Mouse (Mus musculus) gastrocnemius, adult 18-20 months (tissue): Measurements from ENCODE around the gene Epyc. TPM values are rescaled to one million over a fixed set of nuclear protein-coding genes. Genes with fewer than 3 reads are reported as not detected.
"Not testable (repeated sequence)": the region's sequence is repeated elsewhere in the genome, so short reads cannot be mapped to it uniquely, and the experiment has no call there.

Experiments
- DNase-seq: peaks from one replicate; pipeline ENCODE4 v3.0.0; 2021; ENCODE audit warnings: low spot score
- total RNA-seq, 2 experiments: library from RNA; stranded (reverse); gene quantifications; 2 replicates each; pipeline ENCODE4 v1.2.3; 2021

Gene Epyc
- total RNA-seq, 2 experiments from 2014 or later, result not detected

DNA sequence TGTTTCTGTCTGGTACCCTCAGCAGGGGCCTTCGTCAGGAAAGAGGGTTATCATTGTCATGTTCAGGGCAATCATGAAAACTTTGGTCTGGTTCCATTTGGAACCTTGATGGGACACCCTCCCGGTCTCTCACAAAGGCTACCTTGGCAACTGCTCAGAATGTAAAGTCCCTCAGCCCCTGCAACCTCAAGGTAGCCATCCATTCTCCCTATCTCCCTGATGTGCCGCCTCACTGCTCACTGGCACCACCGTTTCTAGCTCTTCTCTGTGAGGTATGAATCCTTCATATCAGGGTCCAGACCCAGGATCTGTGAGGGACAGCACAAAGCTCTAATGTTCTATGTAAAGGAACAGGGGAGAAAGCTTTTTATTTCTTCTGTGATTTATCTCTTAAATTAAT, 70.7 kb downstream of the Epyc start:
- no peak for DNase-seq

DNA sequence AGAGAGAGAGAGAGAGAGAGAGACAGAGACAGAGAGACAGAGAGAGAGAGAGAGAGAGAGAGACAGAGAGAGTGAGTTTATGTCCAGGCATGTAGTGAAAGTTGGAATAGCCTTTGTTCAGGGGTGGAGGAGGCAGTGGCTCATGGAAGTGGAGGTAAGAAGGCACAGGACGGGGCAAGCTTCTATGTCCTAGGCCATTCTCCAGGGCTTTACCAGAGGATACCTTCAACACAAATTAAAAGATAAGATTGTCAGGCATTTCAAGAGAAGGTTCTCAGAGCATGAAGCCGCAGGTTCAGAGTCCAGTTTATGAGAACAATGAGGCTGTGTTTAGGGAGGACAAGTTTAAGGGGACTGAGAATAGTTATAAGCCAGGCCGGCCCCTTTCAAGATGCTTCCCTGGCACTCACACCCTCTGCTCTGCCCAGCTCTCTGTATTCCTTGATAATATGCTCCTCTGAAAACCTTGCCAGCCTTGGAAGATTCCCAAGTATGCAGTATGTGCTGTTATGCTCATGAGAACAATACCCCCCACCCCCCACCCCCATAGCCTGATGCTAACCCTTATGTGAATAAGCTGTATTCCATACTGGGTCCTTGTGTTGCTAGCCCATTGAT, 71.5 kb downstream of the Epyc start:
- no peak for DNase-seq

DNA sequence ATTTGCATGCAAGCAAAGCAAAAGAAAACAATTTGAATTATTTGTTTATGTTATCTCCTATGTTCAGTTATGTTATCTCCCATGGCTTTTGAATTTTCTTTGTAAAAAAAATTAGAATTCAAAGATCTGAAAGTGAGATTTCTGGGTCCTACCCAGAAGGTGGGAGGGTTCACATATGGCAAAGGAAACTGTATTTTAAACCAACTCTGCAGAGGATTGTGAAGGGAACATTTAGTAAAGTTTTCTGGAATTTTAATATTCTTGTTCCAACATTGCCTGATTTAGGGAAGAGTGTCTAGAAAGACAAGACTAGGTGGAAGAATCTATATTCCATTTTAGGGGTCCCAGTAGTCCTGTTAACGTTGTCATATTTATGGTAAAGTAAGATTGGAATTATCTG, 73.4 kb downstream of the Epyc start:
- DNase-seq, result no peak

GRCm38 (mm10) chr10:97718021-97718420, 74.2 kb downstream of the Epyc start:
- DNase-seq, result no peak

- DNase-seq, result no peak
Measured at GRCm38 (mm10) chr10:97720625-97721024, 76.8 kb downstream of the Epyc start.

GRCm38 (mm10) chr10:97722709-97723108, 78.8 kb downstream of the Epyc start:
- DNase-seq, result no peak

GRCm38 (mm10) chr10:97725929-97726328, 82.1 kb downstream of the Epyc start:
- DNase-seq, result no peak

GRCm38 (mm10) chr10:97726655-97727054, 82.8 kb downstream of the Epyc start, which contains the start of gene C030005K15Rik:
Gene C030005K15Rik (minus strand): TSS chr10:97726755.
- DNase-seq, result not testable (repeated sequence)

Other genes with a start within 250 kb of the Epyc start
- 100 to 1,000 TPM; 239 to 377 TPM for gene Dcn, start 164.5 kb upstream of the Epyc start, total RNA-seq
- 10 to 100 TPM; 19.0 to 19.7 TPM for gene Lum, start 78.9 kb upstream of the Epyc start, total RNA-seq
- gene Kera, start 37.2 kb upstream of the Epyc start, total RNA-seq, result 1 to 10 TPM in 1 of 2 experiments, under 1 TPM in 1; 0.98 to 5.8 TPM
- gene Ccer1, start 49.0 kb downstream of the Epyc start, total RNA-seq, result not detected
- not detected for gene C030005K15Rik, start 82.7 kb downstream of the Epyc start, total RNA-seq